Mouse (Mus musculus): ENCODE results near the gene Jagn1. TPM values are rescaled to one million over a fixed set of nuclear protein-coding genes. Genes with fewer than 3 reads are reported as not detected.

The Jagn1 gene
- total RNA-seq, 2 experiments from 2014 or later: 20.4 to 20.9 TPM

DNA sequence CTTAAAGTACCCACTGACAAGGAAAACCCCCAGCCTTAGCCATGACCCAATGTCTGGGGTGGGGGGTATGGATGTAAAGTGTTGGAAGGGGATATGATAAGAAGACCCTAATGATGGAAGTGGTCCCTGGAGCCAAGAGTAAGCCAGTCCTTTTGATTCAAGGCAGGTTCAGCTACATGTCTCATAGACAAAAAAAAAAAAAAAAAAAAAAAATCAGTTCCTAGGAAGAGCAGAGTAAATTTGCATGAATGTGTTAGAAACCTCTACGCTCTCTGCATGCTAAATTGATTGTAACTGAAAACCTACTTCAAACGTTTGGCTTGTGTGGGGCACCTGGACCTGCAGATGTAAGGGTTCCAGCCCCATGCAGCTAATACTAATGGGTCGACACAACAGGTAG, 10.6 kb upstream of the Jagn1 start:
- intact Hi-C loops (cut with DNase I): no loop called here

DNA sequence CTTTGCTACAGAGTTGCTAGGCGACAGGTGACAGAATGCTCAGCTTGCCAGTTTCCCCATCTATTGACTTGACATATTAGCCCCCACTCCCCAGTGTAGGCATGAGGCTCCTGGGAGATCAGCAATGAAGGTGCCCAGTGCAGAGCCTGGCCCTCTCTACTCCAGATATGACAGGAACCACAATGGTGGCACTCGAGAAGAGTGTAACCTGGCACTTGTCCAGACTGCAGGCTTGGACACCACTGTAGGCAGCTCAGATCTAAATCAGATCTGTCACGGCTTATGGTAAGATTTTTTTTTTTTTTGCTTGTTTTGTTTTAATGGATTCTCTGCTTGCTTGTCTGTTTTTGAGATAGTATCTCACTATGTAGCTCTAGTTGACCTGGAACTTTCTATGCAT, 8.7 kb upstream of the Jagn1 start:
- DNase-seq: no peak
- intact Hi-C loops (cut with DNase I): no loop called here

More for the DNA sequence above, 10.6 kb upstream of the Jagn1 start:
- DNase-seq: no peak

DNA sequence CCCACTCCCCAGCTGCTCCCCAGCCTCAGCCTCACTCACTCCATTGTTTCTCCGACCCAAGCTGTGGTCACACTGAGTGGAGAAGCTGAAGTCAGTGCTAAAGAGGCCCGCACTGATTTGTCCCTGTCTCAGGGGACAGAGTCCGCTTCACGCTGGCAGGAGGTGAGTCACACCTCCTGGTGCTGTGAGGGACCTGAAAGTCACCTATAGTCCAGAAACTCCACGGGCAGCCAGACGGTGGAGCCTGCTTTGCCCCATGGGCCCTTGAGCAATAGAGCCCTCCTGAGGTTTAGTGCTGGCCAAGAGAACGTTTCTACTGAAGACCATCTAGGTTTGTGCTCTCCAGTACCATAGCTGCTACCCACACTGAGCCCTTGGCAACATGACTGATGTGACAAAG, 7.7 kb upstream of the Jagn1 start:
- intact Hi-C loops (cut with DNase I): no loop called here

DNA sequence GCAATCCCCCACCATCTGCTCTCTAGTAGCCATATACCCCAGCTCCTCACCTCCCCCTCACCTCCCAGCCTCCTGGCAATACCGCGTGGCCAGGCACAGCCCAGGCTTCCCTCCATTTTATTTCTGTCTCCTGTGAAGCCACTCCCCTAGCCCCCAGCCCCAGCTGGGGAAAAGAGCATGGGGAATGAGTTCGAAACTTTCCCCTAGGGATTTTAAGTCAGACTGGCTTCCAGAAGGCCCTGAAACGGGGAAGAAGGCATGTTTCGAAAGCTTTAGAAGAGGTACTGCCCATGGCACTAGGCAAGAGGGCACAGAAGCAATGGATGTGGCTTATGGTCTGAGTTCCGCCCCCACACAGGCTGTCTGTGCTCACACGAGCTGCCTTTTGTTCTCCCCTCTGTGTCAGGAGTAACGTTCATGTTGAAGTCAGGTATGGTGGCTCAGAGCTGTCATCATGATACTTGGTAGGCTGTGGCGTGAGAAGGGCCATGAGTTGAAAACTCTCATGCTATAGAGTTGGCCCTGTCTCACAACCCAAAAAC, 6.6 kb upstream of the Jagn1 start, which contains the start of gene Cidec:
Gene Cidec, minus strand, starts transcription at position 97 of the 542 bp plus-strand sequence.
- DNase-seq: no peak
- intact Hi-C loops (cut with DNase I): no loop called here

More for the DNA sequence above, 7.7 kb upstream of the Jagn1 start:
- no peak for DNase-seq

DNA sequence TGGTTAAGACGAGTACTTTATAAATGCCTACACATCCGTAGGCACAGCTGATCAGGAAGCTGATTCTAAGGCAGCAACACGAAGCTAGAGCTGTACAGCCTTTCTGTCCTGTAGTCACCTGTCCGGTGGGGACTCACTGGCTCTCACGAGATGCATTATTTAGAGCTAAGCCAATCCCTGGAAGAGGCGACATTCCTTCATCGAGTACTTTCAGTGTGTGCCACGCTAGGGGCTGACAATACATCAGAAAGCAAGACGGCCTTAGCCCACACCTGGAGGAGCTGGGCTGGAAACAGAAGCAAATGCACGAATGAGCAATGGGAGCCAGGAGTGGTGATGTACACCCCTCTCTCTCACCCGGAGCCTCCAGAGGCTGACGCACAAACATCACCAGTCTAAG, 5.2 kb upstream of the Jagn1 start:
- intact Hi-C loops (cut with DNase I): no loop called here

DNA sequence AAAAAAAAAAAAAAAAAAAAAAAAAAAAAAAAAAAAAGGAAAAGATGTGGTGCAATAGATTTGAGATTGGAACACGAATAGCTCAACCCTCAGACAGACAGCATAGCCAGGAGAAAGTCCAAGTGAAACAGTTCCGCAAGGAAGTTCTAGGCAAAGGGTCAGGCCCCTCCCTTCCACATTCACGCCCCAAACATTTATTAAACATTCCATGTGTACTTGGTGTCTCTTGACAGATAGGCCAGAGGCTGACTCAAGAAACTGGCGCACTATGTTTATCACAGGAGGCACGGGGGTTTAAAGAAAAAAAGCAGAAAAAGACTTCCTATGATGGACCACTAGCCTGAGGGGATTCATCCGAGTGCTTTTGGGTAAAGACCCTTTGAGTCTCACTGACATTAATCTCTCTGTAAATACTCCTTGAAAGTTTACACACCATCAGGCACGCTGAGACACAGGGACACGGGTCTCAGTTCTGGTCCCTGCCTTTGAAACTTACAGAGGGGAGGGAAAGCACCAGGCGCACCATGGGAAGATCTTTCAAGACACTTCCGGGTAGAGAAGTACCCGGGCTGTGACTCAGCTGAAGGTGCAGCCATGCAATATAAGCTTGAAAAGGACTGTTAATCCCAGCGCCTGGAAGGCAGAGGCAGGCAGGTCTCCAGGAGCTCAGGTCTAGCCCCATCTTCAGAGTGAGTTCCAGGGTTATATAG, 3.5 kb upstream of the Jagn1 start:
- intact Hi-C loops (cut with DNase I): no loop called here
- no peak for DNase-seq

More for the DNA sequence above, 5.2 kb upstream of the Jagn1 start:
- DNase-seq: no peak

DNA sequence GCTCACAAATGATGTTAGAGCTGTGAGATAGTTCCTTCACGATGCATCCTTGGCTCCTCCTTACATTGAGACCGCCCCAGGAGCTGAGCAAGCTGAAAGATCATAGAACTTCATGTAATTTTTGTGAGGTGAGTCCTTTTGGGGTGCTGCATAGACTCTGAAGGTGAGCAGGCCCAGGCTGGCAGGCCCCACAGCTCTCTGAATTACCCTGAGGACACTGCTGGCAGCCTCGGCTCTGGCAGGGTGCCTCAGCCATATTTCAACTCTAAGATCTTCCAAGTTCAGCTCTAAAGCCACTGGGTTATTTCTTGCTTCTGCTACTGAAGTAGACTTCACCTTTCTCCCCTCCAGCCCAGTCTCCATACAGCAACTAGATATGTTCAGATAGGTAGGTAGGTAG, 1.7 kb upstream of the Jagn1 start:
- no peak for DNase-seq
- intact Hi-C loops (cut with DNase I): loop anchor here (1.0 kb wide), 1 partner anchor 29 kb away; no protein-coding TSS in a partner anchor

DNA sequence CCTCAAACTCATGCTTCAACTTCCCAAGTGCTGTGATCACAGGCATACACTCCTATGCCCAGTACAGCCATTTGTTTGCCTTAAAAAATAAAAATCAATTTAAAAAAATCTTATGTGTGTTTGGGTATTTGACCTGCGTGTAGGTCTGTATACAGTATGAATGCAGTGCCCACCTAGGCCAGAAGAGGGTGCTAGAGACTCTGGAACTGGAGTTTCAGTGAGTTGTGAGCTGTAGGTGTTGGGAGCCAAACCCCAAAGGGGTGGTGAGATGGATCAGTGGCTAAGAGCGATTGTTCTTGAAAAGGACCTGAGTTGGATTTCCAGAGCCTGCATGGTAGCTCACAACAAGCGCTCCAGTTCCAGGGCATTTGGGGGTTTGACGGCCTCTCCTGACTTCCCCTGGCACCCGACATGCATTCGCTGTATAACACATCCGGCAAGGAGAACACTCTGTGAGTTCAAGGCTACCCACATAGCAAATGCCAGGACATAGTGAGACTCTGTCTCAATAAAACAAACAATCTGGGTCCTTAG, 1.2 kb upstream of the Jagn1 start:
- peak; percentile 51 to 79 for DNase-seq
- intact Hi-C loops (cut with DNase I): loop anchor here (1.0 kb wide), 1 partner anchor 28 kb away; no protein-coding TSS in a partner anchor

DNA sequence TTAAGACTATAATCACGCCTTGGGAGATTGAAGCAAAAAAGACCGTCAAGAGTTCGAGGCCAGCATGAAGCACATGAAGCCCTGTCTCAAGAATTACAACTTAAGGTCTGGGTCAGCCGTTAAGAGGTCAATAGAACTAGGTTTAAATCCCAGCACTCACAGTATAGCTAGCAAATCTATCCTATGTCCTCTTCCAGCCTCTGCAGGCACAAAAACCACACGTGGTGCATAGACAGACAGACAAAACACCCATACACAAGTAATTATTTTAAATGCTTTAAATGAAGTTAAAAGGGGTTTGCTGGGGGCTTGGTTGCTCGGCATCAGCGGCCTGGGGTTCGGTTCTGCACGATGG, 305 bp upstream of the Jagn1 start:
- no peak for DNase-seq
- intact Hi-C loops (cut with DNase I): no loop called here

DNA sequence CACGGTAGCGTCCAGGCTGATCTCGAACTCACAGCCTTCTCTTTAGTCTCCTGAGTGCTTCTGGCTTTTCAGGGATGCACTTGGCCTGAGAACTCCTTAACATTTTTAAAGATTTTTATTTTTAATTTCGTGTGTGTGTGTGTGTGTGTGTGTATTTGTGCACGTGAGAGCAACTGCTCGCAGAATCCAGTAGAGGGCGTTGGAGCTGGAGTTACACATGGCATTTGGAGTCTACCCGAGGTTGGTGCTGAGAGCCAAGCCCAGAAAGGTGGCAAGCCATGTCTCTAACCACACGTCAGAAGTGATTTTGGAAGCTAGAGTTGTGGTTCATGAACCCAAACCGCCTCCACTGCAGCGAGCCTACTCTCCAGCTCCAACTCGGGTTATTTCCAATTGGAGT, 722 bp downstream of the Jagn1 start:
- intact Hi-C loops (cut with DNase I): no loop called here
- no peak for DNase-seq

DNA sequence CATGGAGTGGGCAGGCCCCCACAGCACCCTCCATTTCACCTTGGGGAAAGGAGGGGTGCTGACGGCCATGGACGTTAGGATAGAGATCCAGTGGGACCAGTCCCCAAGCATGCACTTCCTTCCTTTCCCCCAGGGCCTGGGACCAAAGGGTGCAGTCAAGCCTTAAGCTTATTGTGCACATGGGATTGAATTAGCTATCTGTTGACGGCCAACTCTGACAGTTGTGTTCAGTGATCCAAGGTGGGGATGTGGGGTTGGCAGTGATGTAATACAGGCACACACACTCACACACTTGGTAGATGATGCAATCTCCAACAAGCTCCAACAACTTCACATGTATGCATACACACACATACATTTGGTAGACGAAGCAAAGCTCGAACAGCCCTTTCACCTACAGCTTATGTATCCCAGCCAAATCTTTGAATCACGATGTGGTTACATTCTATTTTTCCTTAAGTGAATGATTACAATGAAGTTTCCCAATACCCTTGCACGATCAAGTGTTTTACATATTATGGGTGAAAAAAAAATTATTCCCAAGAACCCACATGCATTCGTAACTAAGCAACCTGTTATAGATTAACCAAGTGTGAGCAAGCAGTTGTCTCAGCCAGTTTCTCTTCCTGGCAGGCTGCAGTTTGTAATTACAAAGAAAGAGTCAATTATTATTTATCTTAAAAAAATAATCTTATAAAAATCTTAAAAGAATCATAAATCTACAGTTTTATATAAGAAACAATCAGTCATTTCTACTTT, 2.0 kb downstream of the Jagn1 start:
- DNase-seq: no peak
- intact Hi-C loops (cut with DNase I): no loop called here

DNA sequence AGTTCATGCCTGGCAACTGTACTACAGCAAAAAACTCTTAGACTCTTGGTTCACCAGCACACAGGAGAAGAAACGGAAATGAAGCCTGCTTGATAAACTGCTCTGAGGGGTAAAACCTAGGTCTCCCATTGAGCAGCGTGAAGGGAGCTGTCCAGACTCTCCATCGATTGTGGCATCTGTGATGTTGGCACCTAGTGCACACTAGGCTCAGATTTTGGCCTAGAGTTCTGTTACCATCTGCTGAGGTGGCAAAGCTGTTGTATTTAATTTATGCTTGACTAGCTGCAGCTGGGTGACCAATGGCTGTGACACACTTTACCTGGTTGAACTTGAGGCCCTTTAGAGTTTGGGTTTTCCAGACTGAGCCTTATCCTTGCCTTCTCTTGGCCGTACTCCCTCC, 5.3 kb downstream of the Jagn1 start:
- intact Hi-C loops (cut with DNase I): no loop called here
- no peak for DNase-seq

DNA sequence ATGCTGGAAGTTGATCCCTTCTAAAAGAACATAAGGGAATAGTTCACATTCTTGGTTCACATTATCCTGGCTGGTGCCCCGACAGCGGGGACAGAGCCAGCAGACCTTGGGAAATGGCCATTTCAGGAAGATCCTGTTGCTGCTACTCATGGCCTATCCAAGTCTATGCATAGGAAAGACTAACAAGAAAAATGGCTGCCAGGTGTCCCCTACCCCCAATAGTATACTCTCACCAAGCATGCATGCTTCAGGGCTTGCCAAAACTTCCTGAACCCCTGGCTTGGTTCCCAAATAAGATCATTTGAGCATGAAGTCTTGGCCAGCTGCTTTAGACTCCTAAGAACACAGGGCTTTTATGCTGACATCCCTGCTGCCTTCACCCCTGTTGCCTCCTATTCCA, 9.5 kb downstream of the Jagn1 start:
- intact Hi-C loops (cut with DNase I): no loop called here
- DNase-seq: no peak

DNA sequence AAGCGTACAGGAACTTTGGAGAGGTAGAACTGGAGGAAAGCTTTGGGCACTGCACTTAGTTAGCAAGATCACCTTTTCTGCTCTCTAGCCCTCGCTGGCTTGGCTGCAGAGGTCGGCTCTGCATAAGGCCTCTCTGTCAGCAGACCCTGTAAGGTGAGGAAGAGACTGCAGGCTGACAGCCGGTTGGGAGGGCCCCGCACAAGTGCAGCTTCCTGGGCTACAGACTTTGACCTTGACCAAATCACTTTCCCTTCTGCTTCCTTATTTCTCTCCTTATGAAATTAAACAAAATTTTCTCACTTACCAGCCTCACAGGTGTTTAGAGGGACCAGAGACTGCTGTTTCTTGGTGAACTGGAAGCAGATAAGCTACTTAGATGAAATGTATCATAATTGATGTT, 12.6 kb downstream of the Jagn1 start:
- DNase-seq: no peak
- intact Hi-C loops (cut with DNase I): no loop called here

DNA sequence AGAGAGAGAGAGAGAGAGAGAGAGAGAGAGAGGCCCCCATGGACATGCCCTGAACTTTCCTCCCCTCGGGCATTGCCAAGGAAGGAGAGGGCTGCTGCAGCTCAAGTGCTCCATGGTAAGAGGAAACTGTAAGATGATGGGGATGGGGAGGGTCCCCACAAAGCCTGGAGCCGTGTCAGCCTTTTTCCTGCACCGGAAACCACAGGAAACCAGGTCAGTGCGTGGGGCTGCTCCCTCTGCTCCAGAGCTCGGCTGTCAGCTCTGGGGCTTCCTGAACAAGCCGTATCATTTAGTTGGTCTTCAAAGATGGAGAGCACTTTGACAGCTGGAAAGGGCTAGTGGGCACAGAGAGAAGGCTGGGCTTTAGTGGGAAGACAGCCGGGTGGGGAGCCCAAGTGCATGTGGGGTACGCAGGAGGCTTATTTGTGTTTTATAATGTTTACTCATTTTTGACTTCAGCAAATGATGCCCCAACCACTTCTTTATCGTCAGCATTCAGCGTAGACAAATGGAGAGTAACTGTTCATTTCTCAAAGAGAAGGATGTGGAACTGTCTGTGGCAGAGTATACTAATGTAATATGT, 15.7 kb downstream of the Jagn1 start, which contains the start of gene Il17re:
Gene Il17re, plus strand, starts transcription at position 533 of the 583 bp plus-strand sequence.
- intact Hi-C loops (cut with DNase I): no loop called here
- no peak for DNase-seq

DNA sequence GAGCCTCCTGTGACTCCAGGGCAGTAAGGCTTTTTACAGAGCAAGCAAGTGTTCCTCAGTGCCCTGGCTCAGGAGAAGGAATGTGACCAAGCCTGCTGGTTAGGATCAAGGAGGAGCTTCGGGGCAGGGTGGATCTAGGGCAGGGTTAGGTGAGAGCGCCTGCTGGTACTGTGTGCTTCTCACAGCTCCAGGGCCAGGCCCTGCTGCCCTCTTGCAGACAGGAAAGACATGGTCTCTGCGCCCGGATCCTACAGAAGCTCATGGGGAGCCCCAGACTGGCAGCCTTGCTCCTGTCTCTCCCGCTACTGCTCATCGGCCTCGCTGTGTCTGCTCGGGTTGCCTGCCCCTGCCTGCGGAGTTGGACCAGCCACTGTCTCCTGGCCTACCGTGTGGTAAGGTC, 16.3 kb downstream of the Jagn1 start:
- DNase-seq: no peak
- intact Hi-C loops (cut with DNase I): no loop called here

DNA sequence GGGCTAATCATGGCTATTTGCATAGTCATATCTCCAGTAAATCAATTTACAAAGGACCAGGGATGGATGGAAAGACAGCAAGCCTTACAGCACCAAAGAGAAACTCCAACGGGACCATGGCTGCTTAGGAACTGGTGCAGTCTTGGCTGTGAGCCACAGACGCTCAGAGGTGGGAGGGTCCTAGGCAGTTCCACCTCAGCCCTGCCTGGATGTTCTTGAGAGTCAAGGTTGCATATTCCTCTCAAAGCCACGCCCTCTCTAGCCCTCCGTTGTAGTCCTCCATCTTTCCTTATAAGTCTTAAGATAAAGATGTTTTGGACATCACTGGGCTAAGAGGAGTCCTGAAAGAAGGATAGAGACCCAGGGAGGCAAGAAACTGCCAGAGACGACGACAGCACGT, 21.7 kb downstream of the Jagn1 start:
- intact Hi-C loops (cut with DNase I): no loop called here
- no peak for DNase-seq

DNA sequence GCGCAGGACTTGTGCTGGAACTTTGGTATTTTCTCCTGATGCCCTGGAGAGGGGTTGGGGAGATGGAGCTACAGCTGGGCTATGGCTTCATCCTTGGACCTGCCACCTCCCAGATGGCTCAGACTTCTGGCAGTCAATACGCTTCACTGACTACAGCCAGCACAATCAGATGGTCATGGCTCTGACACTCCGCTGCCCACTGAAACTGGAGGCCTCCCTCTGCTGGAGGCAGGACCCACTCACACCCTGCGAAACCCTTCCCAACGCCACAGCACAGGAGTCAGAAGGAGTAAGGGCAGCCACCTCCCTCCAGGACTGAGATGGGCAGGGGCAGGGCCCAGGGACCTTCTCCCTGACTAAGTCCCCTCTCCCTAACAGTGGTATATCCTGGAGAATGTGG, 23.2 kb downstream of the Jagn1 start:
- intact Hi-C loops (cut with DNase I): loop anchor here (5.0 kb wide), 2 partner anchors 88 to 133 kb away; partner anchors contain the start of genes Arpc4 and Tada3
- no peak for DNase-seq

DNA sequence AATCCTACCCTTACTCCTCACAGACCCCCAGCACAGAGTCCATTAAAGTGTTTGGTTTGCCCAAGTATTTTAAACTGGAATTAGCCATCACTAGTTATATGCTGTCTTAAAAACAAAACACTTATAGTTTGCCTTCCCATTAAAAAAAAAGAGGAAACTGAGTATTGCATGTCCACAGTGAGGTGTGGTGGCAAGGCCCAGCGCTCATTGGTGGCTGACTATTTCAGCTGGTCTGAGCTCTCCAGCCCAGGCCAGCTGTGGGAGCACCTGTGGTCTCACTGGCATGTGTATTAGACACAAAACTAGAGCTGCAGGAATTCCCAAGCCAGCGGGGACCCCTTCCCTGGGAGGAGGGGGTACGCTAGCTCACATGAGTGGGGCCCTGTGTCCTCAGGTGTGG, 26.1 kb downstream of the Jagn1 start:
- no peak for DNase-seq
- intact Hi-C loops (cut with DNase I): loop anchor here (5.0 kb wide), 2 partner anchors 91 to 136 kb away; partner anchors contain the start of genes Arpc4 and Tada3

DNA sequence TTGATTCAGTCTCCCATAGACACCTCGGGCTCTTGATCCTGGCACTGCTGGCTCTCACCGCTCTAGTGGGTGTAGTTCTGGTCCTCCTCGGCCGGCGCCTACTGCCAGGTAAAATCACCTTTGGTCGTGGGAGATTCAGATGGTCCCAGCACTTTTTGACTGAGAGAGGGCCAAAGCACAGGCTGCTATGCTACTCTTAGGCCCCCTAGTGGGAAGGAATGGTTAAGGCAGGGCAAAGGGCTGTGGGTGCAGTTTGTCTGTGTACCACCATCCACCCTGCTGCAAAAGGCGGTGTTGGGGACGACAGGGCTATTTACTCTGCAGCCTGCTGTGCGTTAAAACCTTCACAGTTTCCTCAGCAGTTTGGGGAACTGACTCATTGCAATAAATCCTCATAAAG, 26.7 kb downstream of the Jagn1 start:
- intact Hi-C loops (cut with DNase I): loop anchor here (1.0 to 5.0 kb wide), 3 partner anchors 28 to 137 kb away; partner anchors contain the start of genes Arpc4 and Tada3
- DNase-seq: peak; percentile 67 to 73

DNA sequence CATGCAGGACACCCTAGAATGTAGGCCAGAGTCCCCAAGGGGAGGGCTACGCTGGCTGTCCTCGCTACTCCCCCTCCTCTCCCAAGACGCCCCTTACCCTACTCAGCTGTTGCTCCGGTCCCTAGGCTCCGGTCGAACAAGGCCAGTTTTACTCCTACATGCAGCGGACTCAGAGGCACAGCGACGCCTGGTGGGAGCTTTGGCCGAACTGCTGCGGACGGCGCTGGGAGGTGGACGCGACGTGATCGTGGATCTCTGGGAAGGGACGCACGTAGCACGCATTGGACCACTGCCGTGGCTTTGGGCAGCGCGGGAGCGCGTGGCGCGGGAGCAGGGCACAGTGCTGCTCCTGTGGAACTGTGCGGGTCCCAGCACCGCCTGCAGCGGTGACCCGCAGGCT, 27.1 kb downstream of the Jagn1 start:
- DNase-seq: peak; percentile 82 to 83
- intact Hi-C loops (cut with DNase I): loop anchor here (1.0 to 5.0 kb wide), 3 partner anchors 28 to 137 kb away; partner anchors contain the start of genes Arpc4 and Tada3
